Mouse (Mus musculus) left cerebral cortex, adult 2 months (tissue): ENCODE measurements around the gene Evpl. TPM values are rescaled to one million over a fixed set of nuclear protein-coding genes. Genes with fewer than 3 reads are reported as not detected.
A peak's percentile ranks its signal among the peaks of the same experiment; 100 is the strongest.

Source experiments
- DNase-seq, 2 experiments: peaks; one replicate each; pipeline ENCODE4 v3.0.0; 2021 to 2022; ENCODE audit warnings: low spot score in 2 of 2, mixed read lengths in 1 of 2; ENCODE audit errors: extremely low spot score in 1 of 2
- H3K27ac ChIP-seq: fragments of 200-600 bp; 2 replicates; pipeline ENCODE4 v1.8.1; 2022
- H3K4me3 ChIP-seq: fragments of 200-600 bp; 2 replicates; pipeline ENCODE4 v1.8.1; 2022
- CTCF ChIP-seq: fragments of 200-600 bp; IDR thresholded peaks from 2 replicates; pipeline ENCODE4 v1.8.1; 2022; ENCODE audit warnings: antibody characterized with exemption, mild to moderate bottlenecking, moderate library complexity
- intact Hi-C: fragments of 180-260 bp; cut with DNase I; formaldehyde crosslinking; loops from one replicate; pipeline ENCODE4 v1.15.1; 2025
- total RNA-seq, 2 experiments: library from RNA; stranded (reverse); gene quantifications; 2 replicates each; pipeline ENCODE4 v1.2.3; 2021

Gene Evpl
- total RNA-seq, 2 experiments from 2014 or later = 1.4 to 1.5 TPM

DNA sequence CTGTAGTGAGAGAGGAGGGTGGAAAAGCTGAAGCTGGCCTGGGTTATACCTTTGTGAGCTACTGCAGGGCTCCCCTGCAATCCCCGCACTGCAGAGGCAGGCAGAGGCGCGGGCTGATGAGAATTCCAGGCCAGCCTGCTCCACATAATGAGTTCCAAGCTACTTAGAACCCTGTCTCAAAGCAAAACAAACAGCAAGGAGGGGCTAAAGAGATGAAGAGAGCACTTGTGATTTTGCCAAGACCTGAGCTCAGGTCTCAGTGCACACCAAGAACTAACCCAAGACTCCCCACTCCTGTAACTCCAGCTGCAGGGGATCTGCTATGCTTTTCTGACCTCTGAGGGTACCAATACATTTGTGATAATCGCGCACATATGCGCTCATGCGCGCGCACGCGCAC lies 51.5 kb downstream of the Evpl start:
- no peak for DNase-seq
- Histone ChIP-seq H3K27ac (peak overlapping the region; percentile 28; the same call in 1 of the 2 replicates), H3K4me3 (no peak overlapping the region)
- intact Hi-C loops = no loop called here
- no peak for TF ChIP-seq CTCF

DNA sequence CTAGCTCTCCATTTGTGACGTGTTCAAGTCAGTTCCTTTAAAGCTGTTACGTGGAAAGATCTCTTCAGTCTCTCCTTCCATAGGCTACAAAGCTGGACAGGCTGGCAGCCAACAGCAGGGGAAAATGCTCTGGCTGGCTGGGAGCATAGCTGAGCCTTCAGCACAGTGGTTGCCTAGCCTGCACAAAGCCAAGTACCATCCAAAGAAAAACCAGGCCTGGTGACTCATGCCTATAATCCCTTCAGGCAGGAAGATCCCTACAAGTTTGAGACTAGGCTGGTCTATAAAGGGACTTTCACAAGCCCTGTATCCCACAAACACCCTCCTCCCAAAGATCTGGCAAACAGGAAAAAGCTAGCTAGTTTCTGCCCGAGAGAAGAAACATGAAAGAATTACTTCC lies 52.0 kb downstream of the Evpl start:
- Histone ChIP-seq H3K4me3 (no peak overlapping the region), H3K27ac (peak overlapping the region; percentile 37; the same call in 1 of the 2 replicates)
- TF ChIP-seq CTCF = no peak
- DNase-seq = no peak
- intact Hi-C loops = no loop called here

DNA sequence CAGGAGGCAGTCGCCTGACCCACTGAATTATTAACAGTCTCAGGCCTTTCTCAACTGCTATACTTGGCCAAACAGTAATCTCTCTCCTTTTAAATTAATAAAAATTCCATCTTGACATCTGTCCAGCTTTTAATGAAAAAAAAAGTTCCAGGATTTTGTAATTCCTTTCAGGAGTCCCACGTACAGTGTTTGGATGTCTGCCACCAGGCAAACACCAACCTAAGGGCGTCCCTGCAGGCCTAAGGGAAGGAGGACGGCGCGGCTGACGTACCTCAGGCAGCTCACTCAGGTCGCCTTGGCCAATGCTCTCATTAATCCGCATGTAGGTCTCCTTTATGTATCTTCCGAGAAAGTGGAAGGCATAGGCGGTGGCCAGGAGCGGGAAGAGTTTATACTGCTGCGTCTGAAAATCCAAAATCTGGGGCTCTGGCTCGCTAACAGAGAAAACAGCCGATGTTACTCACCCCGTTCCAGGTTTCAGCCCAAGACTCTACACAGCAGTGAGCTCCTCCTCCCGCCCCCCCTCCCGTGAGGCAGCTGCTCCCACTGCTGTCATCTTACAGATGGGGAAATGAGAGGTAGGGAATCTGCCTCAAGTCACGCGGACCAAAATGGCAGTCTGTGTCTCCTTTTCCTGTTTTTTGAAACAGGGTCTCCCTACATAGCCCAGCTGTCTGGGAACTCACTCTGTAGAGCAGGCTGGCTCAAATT lies 59.3 kb downstream of the Evpl start:
- DNase-seq = no peak
- no peak for TF ChIP-seq CTCF
- intact Hi-C loops = no loop called here
- no peak overlapping the region; the same call in 1 of the 2 replicates for H3K27ac ChIP-seq
- no peak overlapping the region for H3K4me3 ChIP-seq

DNA sequence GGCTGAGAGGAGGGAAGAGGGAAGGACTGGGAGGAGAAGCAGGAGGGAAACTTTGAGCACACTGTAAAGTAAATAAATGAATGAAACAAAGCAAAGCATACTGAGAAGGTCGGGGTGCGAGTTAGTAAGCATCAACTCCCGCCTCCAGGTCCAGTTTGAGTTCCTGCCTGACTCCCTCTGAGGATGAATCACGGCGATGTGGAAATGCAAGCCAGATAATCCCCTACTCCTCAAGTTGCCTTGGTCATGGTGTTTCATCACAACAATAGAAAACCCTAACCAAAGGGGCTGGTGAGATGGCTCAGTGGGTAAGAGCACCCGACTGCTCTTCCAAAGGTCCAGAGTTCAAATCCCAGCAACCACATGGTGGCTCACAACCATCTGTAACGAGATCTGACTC lies 61.9 kb downstream of the Evpl start:
- DNase-seq = no peak
- no peak for TF ChIP-seq CTCF
- intact Hi-C loops = no loop called here
- H3K27ac ChIP-seq = no peak overlapping the region
- H3K4me3 ChIP-seq = no peak overlapping the region

DNA sequence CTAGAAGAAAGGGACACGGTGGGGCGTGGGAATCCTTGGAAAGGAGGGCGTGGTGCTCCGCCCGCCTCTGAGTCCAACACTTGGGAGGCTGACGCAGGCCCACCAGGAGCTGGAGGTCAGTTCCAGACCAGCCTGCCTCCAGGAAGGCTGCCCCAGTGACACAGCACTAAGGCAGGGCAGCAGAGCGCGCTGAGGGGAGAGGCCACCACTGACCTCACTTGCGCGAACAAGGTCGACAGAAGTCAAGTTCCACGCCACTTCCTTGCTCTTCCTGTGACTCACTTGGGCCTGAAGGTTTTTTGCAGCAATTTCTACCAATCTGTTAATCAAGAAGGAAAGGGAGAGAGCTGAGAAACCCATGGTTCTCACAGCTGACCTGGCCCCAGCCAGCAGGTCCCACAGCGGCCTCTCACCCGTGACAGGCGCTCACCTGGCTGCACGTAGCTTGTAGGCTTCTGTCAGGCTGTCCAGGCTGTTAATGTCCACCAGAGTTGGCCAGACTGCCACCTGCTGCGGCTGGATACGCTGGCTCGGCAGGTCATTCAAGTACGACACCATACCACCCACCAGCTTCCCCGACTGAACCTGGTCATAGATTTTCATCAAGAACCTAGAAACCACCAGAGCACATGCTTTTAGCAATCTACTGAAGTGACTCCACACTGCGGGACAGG lies 63.0 kb downstream of the Evpl start:
- TF ChIP-seq CTCF = no peak
- intact Hi-C loops = no loop called here
- no peak for DNase-seq
- no peak overlapping the region for H3K4me3 ChIP-seq
- no peak overlapping the region for H3K27ac ChIP-seq

DNA sequence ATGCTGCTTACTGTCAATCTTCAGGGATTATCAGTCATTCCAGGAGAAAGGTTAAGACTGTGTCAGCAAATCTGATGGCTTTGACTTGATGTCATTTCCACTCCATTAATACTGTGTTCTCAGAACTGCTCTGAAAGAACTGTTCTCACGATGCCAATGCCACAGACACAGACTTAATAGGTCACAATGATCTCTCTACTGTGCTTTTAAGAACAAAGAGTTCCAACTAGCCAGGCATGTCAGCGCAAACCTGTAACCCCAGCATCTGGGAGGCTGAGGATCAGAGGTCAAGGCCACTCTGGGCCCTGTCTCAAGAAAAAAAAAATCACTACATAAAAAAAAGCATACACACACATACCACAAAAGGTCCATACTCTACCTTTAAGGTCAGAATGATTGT lies 65.9 kb downstream of the Evpl start:
- H3K4me3 ChIP-seq = no peak overlapping the region
- no peak for TF ChIP-seq CTCF
- no peak for DNase-seq
- intact Hi-C loops = no loop called here
- no peak overlapping the region for H3K27ac ChIP-seq

Other genes with a start within 250 kb of the Evpl start
- gene Galk1, start 225.4 kb downstream of the Evpl start, total RNA-seq = 10 to 100 TPM; 13.3 to 13.9 TPM
- 100 to 1,000 TPM; 247 to 254 TPM for gene H3f3b, start 210.1 kb downstream of the Evpl start, total RNA-seq
- 10 to 100 TPM; 22.7 to 24.6 TPM for gene Unk, start 207.8 kb downstream of the Evpl start, total RNA-seq
- 1 to 10 TPM; 1.5 to 2.0 TPM for gene Unc13d, start 160.1 kb downstream of the Evpl start, total RNA-seq
- 100 to 1,000 TPM; 387 to 414 TPM for gene Wbp2, start 151.1 kb downstream of the Evpl start, total RNA-seq
- 1 to 10 TPM; 5.2 to 8.0 TPM for gene Trim47, start 110.9 kb downstream of the Evpl start, total RNA-seq
- 1 to 10 TPM; 7.6 to 9.1 TPM for gene Trim65, start 106.9 kb downstream of the Evpl start, total RNA-seq
- gene Mrpl38, start 99.2 kb downstream of the Evpl start, total RNA-seq = 10 to 100 TPM; 59.4 to 66.8 TPM
- 10 to 100 TPM; 85.5 to 87.1 TPM for gene Fbf1, start 69.9 kb downstream of the Evpl start, total RNA-seq
- gene Ten1, start 39.2 kb downstream of the Evpl start, total RNA-seq = 10 to 100 TPM; 37.2 to 40.0 TPM
- 100 to 1,000 TPM; 112 to 119 TPM for gene Acox1, start 39.0 kb downstream of the Evpl start, total RNA-seq
- 10 to 100 TPM; 70.5 to 75.4 TPM for gene Srp68, start 36.1 kb upstream of the Evpl start, total RNA-seq
- gene Galr2, start 42.9 kb upstream of the Evpl start, total RNA-seq = not detected
- gene Exoc7, start 69.2 kb upstream of the Evpl start, total RNA-seq = 10 to 100 TPM; 89.8 to 98.5 TPM
- gene Foxj1, start 97.3 kb upstream of the Evpl start, total RNA-seq = 1 to 10 TPM; 4.2 to 4.4 TPM
- 100 to 1,000 TPM; 256 to 285 TPM for gene Rnf157, start 175.0 kb upstream of the Evpl start, total RNA-seq
- gene Ubald2, start 196.0 kb upstream of the Evpl start, total RNA-seq = 10 to 100 TPM; 27.2 to 28.0 TPM
- gene Qrich2, start 228.2 kb upstream of the Evpl start, total RNA-seq = under 1 TPM in 1 of 2 experiments, not detected in 1; 0.16 TPM